Mouse (Mus musculus): ENCODE results near the gene Jazf1.
A peak's percentile ranks its signal among the peaks of the same experiment; 100 is the strongest.

Jazf1 gene

DNA sequence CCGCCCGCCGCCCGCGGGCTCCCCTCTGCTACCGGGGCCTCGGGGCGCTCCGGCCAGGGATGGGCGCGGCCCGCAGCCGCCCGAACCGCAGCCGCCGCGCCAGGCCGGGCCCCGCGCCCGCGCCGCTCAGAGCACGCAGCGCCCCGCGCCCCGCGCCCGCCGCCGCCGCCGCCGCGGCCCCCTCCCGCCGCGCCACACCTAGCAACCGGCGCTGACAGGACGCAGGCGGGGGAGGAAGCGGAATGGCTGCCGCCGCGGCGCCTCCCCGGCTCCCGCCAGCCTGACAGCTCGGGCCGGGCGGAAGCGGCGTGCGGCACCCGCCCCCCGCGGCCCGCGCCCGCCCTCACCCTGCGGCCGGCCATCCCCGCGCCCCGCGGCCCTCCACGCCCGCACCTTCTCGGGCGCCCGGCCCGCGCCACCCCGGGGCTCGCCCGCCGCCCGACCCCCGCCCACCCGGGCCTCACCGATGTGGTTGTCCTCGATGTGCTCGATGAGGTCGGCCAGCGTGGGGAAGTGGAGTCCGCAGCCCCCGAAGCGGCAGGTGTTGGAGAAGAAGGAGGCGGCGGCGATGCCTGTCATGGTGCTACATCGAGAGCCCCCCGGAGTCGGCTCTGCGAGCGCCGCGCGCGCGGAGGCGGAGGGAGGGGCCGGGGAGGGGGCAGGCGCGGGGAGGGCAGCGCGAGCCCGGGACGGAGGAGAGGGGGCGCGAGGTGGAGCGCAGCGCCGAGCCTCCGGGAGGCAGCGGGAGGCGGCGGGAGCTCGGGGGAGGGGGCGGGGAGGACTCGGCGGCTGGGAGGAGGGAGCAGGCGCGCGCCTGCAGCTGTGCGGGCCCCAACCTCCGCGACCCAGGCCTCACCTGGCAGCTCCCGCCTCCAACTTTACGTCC is at the start of gene Jazf1:
Jazf1 (minus strand) TSS at position 643 of the 886 bp plus-strand sequence.
- DNase-seq = peak; percentile 73

DNA sequence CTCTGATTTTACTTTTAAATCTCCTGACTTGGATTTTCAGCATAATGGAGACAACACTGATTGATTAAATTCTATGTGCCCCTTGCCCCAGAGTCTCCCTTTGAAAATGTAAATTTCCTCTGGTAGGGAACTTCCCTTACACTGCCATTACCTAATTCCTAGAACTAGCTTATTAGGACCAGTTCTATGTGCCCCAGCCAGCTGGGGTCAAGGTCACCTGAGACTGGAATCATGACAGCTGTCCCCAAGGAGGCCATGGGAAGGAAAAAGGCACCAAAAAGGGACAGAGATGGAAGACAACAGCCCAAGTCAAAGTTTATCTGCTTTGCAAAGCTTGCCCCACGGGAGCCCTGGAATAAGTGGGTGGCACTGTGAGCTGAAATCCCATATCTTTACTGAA is 49.4 kb upstream of the Jazf1 start:
- no peak for DNase-seq

DNA sequence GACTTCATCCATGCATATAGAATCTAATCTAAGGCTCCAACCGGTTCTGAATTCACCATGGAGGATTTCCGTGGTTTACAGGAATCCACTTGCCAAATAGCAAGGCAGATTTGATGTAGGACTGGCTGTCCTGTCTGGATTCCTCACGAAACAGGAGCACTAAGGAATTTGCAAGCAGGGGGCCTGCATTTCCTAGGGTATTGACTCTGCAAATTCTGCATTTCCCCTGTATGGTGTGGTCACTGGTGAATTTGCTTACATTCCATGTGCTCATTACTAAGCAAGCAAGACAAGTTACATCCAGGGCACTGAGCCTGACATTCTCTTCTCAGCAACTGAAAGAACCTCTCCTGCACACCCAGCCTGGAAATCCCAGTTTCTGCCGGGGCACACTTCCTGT is 18.4 kb upstream of the Jazf1 start:
- no peak for DNase-seq

DNA sequence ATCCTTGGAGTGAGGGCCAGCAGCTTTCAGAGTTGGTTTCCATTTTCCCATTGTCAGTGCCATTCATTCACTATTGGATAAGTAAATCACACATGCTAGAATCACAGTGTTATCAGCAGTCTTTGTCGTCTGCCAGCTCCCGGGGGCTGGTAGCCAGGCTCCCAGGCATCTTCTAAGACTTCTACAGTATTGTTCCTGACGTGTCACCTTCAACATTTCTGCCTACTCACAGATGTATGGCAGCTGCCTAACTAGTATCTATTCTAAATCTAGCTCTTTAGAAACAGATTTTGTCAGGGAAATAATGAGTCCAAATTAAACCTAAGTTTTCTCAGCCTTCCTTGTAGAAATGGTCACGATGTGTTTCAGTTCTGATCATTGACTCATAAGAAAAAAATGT is 12.8 kb upstream of the Jazf1 start:
- peak; percentile 34 for DNase-seq

DNA sequence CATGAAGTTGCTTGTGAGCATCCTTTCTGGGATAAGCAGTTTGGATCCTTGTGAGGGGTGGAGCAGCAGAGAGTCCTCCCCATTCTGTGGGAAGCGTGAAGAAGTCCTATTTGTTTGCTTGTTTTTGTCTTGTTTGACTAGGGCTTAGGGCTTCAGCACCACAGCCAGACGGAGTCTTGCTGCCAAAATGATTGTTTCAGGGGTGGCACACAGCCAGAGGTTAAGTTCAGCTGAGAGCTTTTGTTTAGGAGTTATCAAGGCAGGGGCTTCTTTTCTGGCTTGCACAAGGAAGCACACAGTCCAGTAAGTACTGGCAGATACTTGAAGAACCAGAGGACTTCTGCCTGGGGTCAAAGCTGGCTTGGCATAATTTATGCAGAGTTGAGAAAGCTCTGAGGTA is 10.2 kb upstream of the Jazf1 start:
- DNase-seq = no peak

DNA sequence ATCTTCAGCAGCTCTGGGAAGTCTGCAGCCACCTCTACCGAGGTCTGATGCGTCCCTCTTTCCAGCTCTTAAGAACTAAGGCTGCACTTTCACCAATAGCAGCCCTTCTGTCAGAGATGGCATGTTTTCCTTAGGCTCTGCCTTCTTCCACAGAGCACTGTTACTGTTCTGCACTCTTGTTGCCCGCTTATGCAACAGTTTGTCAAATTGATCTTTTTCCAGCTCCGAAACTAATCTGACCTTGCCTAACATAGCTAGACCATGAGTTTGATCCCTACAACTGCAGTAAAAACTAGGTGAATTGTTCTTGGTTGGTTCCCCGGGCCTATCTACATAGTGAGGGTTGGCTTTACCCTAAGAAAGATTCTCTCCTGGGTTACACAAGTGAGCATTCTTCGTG is 3.3 kb upstream of the Jazf1 start:
- no peak for DNase-seq

DNA sequence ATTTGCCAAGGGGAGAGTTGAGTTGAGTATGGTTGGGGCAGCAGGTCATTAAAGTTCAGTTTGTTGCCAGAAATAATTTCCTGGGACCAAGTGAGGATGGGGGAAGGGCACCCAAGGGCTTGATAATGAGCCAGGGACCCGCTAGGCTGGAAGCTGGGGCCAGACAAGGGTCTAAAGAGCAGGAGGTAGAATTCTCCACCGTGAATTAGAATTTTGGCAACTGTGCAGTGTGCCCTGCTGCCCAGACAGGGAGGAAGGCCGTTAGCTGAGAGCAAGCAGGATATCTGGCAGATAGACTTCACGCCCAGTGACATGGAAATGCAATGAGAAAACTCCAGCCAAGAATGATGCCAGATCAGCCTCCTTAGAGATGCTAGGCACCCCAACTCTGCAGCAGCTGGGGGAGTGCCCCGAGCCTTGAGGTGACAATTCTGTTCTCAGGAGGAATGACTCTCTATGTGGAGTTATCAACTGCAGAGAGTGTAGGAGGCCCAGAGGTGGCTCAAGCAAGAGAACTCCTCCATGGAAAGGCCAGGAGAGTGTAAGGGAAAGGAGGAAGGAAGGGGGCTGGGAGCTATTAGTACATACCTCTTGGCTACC is 1.6 kb upstream of the Jazf1 start:
- no peak for DNase-seq

DNA sequence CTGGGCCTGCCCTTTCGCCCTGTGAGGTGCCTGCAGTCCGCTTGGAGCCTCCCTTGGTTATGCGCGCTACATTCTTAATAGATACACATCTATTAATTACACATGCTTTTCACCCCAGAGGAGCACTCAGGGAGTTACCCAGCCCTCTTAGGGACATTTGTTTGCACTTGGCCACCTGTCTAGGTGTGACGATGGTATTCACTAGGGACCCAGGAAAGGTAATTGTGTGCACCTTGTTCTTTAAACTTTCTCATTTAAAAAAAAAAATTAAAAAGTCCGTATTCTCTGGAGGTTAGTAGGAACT is 396 bp upstream of the Jazf1 start:
- DNase-seq = no peak

DNA sequence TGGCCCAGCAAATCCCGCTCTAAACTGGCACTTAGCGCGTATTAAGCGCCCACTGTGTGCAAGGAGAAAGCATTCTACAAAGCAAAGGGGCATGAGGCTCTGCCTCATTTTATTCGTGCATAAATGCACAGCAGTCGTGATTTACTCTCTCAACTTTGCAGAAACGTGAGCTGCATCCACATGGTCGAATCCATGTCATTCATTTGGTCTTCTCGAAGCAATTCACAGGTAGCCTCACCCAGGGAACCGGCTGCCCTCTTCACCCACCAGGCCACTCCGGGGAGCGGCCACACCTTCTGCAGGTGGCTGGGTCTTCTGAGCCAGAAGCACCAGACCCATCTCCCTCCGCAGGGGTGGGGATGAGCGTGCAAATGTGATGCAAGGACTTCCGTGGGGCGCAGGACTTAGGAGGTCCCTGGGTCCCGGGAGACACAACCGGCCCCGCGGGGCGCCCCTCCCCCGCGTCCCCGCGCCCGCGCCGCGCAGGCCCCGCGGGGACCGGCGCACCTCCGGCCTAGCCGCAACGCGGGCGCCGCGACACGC is 914 bp downstream of the Jazf1 start:
- DNase-seq = peak; percentile 34

DNA sequence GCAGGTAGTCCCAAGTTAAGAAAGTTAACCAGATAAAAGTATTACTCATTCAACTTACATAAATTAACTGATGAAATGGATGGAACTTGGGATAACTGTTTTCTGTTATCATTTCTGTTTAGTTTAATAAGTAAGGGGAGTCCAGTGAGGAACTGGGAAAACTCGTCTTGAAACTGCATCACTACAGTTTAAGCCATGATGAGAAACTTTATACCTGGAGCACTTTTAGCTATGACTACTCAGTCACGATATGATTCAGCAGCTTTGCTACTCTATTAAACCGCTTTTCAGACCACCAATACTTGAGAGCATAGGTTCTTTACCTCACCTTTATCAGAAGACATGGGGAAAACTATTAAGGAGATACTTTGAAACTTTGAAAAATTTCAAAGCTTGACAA is 1.5 kb downstream of the Jazf1 start:
- DNase-seq = no peak

DNA sequence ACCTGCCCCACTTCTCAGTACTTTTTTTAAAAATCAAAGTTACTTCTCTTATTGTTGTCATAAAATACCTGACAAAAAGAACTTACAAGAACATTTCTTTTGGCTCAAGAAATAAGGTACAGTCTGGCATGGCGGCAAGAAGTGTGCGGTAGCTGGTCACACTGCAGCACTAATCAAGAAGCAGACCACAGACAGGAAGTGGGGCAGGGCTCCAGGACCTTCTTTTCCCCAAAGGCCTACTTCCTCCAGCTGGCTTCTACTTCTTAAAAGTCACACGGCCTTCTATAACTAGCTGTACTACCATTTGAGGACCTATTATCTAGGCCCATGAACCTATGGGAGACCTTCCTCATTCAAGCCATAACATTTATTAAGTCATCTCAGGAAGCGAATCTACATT is 4.4 kb downstream of the Jazf1 start:
- DNase-seq = no peak

DNA sequence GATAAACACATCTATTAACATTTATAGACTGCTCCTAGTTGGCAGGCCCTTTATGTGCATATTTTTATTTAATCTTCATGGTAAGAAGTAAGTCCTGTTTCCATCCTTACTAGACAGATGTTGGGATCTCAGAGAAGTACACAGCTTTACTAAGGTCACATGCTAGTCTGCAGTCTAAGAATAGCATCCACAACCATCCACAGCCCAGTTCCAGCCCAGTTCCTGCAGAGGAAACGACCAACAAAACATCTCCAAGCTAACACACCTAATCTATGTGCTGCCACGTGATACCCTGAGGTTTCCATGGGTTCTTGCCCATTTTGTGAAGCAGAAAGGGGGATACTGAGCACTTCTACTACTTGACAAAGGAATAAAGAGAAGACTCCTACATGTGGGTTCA is 13.5 kb downstream of the Jazf1 start:
- DNase-seq = no peak

DNA sequence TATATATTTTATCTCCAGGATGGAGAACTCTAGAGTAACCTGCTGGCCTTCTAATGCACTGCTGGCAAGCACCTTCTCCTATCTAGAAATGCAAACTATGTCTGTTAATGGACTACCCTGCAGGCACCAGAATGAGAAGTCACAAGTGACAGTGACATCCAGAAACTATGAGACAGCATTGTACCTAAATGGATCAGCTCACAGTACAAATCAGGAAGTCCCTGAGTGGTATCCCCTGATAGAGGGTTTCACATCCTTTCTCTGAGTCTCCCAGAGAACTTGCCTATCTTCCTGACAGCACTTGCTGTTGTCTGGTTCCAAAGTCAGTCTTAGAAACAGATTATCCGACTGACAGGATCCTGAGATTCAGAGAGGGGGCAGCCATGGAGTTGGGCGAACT is 22.9 kb downstream of the Jazf1 start:
- DNase-seq = no peak

DNA sequence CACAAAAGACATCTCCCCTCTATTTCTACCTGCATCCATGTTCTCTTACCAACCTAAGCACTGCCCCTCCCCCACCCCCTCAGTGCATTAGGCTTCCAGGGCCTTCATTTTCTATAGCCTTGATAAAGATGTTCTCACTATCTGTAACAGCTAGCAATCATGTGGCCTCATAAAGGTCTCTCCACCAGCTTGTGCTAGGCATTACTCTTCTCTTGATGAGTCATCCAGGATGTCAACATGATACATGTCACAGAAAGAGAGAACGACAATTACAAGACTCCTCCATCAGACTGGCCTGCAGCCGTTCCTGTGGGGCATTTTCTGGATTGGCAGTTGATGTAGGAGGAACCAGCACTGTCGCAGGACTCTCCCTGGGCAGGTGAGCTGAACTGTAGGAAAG is 30.3 kb downstream of the Jazf1 start:
- DNase-seq = no peak

DNA sequence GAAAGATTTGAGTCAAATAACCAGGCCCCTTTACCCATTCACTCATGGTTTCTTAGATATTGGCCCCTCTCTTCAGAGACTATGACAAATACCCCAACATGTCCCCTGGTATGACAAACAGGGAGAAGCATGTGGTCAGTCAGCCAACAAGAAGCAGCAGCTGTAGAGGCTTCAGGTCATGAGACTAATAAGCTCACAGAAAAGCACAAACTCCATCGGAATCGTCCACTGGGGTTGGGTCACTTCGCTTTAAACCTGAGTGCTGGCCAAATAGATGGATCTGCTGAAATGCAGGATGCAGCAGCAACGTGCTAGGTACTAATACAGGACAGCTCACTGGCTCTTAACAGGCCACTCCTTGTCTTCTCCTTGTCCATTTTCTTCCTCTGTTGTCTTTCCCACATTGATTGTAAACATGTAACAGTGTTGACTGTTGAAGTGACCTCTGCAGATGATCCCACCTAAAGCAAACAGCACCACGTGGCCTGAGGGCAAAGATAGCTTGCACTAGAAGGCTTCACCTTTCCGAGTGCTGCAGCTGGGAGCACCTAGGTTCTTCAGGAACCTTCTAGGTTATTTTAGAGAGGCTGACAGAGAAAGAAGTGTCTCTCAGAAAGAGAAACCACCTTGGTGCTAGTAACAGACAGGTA is 33.9 kb downstream of the Jazf1 start:
- DNase-seq = no peak

DNA sequence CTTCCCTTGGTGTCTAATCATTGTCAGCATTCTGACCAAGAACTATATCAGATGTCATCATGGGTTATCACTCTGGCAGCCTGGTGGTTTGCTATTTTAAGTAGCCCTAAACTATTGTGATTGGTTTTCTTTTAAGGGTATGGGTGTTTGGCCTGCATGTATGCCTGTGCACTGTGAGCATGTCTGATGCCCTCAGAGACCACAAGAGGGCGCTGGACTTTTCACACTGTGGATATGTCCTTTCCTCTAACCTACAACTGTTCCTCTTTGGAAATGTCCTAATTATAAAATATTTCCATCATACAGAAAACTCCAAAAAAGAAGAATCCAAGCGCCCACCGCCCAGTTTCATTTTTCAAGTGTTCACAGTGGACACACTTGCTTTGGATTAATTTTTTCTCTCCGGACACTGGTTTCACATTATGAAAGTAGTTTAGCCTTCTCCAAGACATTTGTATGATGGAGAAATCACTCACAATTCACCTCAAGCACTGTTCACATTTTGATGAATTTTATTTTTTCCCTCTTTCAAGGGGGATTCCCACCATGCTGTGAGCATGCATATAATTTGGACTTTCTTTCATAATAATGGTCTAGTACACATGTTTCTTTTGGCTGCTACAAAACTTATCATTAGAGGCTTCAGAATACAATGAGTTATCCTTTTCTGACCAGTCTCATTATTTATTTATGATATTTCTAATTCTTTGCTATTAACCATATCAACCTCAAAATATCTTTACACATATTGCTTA is 35.5 kb downstream of the Jazf1 start:
- DNase-seq = no peak

DNA sequence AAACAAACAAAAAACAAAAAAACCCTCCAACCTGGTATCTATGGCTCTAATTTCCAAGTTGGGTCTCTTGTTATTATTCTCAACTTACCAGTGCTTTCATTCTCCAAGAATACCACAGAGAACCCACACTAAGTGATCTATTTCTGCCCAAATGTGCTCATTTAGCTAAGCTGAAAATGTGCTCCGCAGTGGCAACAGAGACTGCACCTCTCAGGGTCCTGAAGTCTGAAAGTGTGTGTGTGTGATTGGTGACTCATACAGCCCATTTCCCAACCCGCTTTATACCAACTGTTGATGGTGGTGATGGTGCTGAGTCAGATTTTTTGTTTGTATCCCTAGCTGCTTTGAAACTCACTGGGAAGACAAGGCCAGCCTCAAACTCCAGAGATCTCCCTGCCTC is 46.4 kb downstream of the Jazf1 start:
- no peak for DNase-seq

DNA sequence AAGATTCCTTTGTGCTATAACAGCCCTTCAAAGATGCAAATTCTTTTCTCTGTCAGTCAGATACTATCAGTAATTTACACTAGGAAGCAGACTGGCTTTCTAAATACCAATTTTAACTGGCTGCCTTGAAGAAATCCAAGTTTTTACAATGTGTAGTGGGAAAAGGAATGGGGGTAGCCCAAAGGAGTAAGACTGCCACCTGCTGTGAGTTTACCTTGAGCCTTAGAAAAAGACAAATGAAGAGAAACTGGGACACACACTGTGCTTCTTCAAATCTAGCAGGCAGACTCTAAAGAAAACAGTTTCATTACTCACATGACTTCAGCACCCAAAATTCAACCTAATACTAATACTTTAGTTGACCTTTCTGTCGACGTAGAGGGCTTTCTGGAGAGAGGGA is 47.4 kb downstream of the Jazf1 start:
- no peak for DNase-seq

DNA sequence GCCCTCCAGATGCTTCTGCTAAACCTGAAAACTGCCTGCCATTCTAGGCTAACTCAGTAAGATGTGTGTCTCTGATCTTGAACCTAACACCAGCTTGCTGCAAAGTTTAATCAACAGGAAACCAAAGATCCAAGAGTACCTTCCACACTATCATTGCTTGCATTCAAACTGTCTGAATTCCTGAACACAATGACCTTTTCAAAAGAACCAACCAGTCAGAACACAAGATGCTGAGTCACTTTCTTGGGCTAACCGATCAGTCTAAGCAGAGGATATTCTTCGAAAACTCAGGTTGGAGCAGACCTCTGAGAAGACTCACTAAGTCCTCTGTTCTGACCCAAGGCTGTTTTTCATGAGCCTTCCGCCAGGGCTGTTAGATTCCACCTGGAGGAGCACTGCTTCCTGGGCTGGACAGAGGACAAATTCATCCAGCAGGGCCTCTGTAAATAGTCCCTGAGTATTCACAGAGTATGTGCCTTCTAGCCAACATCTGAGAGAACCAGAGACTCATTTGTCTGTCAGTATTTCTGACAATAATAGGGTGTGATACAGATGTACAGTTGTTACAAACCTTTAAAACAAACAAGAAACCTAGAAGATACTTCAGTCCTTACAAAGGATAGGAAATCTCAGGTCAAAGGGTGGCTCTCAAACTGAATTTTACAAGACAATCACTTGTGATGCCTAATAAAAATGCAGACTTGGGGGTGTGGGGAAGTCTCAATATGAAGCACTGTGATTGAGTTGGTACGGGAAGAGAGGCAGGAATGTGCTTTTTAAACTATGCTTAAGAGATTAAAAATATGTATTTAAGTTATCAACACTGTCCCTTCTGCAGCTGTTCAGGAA is 50.9 kb downstream of the Jazf1 start:
- no peak for DNase-seq

DNA sequence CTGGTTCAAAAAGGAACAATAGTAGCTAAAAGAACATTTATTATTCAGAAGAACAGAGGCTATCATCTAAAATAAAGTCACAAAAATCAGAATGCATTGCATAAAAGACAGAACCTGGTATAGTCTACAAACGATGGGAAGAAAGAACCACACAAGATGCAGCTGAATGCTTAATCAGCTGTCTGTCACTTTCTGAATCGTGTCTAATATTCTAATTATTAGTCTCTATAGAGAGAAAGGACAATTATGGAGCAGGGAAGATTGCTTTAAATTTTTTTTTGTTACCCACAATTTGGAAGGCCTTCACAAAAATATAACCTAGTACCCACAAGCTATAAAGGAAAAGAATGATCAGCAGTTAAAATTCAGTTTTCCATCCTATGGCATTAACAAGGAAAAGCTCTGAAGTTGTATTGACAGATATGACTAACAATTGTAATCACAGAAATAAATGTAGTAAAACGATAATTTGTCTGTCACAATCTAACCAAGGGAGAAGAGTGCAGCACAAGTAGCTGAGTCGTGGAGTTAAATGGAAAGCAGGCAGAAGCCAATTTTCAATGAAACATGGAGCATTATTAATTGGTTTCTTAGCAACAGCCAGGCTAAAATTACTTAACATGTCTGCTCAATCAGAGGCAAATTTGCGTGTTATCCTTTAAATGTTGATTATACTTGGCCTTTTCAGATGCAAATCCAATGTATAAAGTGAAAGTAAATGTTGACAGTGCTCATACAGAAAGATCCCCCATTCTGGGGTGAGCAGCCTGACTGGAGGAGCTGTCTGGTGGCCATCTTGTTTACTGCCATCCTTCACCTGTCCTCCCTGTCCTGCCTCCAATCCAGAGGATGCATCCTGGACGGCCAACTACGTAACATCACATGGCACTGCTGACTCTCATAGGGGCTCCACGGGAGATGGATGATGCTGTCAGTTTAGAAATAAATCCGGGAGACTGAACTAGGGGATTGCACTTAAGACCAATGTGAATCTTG is 53.7 kb downstream of the Jazf1 start:
- DNase-seq = no peak

DNA sequence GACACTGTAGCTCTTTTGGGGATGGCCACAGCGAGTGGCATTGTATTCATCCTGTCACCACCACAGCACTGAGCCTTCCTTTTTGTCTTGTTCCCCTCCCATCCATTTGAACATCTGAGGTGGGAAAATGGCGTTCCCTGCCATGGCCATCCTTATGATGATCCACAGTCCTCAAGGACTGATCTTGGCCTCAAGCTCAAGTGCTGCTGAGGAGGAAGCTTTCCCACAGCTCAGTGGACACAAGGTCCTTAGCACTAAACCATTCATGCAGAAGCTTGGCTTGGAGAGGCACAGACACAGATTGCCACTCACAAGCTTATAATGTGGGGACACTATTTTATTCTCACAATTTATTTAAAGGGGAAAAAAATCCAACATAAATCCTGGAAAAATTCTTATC is 58.1 kb downstream of the Jazf1 start:
- DNase-seq = no peak

Measured in right cerebral cortex, postnatal 25 days (tissue).